Mouse (Mus musculus) midbrain, embryonic 15.5 days (tissue): Measurements from ENCODE around the gene Krtdap. TPM values are rescaled to one million over a fixed set of nuclear protein-coding genes. Genes with fewer than 3 reads are reported as not detected.
A peak's percentile ranks its signal among the peaks of the same experiment; 100 is the strongest.

ENCODE experiments used
- ATAC-seq: fragments of 200-750 bp; cut with Nextera tagmentation; replicated peaks from 2 replicates; pipeline ENCODE4 v1.8.0; 2017; ENCODE audit warnings: moderate TSS enrichment
- H3K27ac ChIP-seq: fragments of 300-500 bp; sonication (generic); 2 replicates; pipeline ENCODE4 v1.5.1; 2015; ENCODE audit warnings: mild to moderate bottlenecking, inconsistent platforms
- H3K27me3 ChIP-seq: fragments of 300-500 bp; sonication (generic); replicated peaks from 2 replicates; pipeline ENCODE4 v1.6.1; 2015; ENCODE audit warnings: inconsistent platforms
- H3K36me3 ChIP-seq: fragments of 300-500 bp; sonication (generic); replicated peaks from 2 replicates; pipeline ENCODE4 v1.6.1; 2015; ENCODE audit warnings: inconsistent platforms
- H3K4me1 ChIP-seq: fragments of 300-500 bp; sonication (generic); 2 replicates; pipeline ENCODE4 v1.6.1; 2015; ENCODE audit warnings: inconsistent platforms
- H3K4me2 ChIP-seq: fragments of 300-500 bp; sonication (generic); 2 replicates; pipeline ENCODE4 v1.6.1; 2015; ENCODE audit warnings: inconsistent platforms, mild to moderate bottlenecking, moderate library complexity
- H3K4me3 ChIP-seq: fragments of 300-500 bp; sonication (generic); 2 replicates; pipeline ENCODE4 v1.5.1; 2015; ENCODE audit warnings: mild to moderate bottlenecking, inconsistent platforms
- H3K9ac ChIP-seq: fragments of 300-500 bp; sonication (generic); 2 replicates; pipeline ENCODE4 v1.6.1; 2015; ENCODE audit warnings: mild to moderate bottlenecking, inconsistent platforms
- H3K9me3 ChIP-seq: fragments of 300-500 bp; sonication (generic); 2 replicates; pipeline ENCODE4 v1.6.1; 2016; ENCODE audit warnings: inconsistent platforms
- WGBS: fragments of 180-500 bp; shearing (Covaris S2); methylation state at CpG from one replicate; pipeline ENCODE4 v1.1.7; 2015; ENCODE audit warnings: mixed read lengths; 5-methylcytosine and 5-hydroxymethylcytosine counted together
- polyA plus RNA-seq: library from polyadenylated mRNA; unstranded; fragments of >200 nt; fragmentation: Nextera tagmentation; extraction: Ambion mirVana; gene quantifications from 2 replicates; pipeline ENCODE4 v1.2.1, GENCODE M21; 2015

Gene Krtdap
- polyA plus RNA-seq, 1 experiment from 2014 or later = 4.4 TPM

DNA sequence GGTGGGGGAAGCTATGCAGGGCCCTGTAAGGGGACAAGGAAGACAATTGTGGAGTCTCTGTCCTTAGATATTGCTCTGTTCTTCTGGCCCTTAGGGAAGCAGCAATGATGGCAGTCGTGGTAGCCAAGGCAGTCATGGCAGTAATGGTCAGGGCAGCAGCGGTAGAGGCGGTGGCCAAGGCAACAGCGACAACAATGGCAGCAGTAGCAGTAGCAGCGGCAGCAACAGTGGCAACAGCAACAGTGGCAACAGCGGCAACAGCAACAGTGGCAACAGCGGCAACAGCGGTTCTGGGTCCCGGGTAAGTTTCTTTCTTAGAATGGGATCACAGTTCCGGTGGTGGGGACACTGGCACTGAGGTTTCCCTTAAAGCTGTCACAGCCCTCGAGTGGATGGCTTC, 22.5 kb upstream of the Krtdap start:
- WGBS = 44% methylated on average over 11 of the region's 11 CpGs
- H3K4me2 ChIP-seq = 0 out of 2 replicates have a peak overlapping the region, but pooled peaks have one; percentile 9
- no peaks in the 10 kb centered on the region for H3K36me3 ChIP-seq
- ATAC-seq = no peak; the same call in 1 of the 2 replicates
- H3K4me3 ChIP-seq = no peak overlapping the region
- no peaks in the 10 kb centered on the region for H3K27me3 ChIP-seq
- H3K9ac ChIP-seq = no peak overlapping the region
- H3K4me1 ChIP-seq = no peaks in the 10 kb centered on the region
- no peak overlapping the region for H3K27ac ChIP-seq
- H3K9me3 ChIP-seq = no peaks in the 10 kb centered on the region

DNA sequence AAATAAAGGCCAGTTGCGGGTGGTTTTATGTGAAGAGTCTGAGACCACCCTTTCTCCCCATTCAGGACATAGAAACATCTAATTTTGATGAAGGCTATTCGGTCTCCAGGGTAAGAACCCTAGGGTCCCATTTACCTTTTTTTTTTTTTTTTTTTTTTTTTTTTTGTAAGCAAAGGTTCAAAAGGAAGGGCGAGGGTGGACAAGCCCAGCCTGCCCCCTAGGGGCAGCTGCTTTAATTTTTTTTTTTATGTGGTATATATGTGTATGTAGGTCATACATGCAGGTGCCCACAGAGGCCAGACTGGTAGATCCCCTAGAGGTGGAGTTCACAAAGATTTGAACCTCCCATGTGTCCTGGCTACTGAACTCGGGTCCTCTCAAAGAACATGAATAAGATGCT, 21.3 kb upstream of the Krtdap start:
- 87% methylated on average over 4 of the region's 4 CpGs for WGBS
- H3K9me3 ChIP-seq = no peaks in the 10 kb centered on the region
- H3K27ac ChIP-seq = no peak overlapping the region
- no peak for ATAC-seq
- no peaks in the 10 kb centered on the region for H3K4me1 ChIP-seq
- no peak overlapping the region for H3K9ac ChIP-seq
- H3K4me3 ChIP-seq = no peak overlapping the region
- no peaks in the 10 kb centered on the region for H3K36me3 ChIP-seq
- H3K4me2 ChIP-seq = no peak overlapping the region
- H3K27me3 ChIP-seq = no peaks in the 10 kb centered on the region

DNA sequence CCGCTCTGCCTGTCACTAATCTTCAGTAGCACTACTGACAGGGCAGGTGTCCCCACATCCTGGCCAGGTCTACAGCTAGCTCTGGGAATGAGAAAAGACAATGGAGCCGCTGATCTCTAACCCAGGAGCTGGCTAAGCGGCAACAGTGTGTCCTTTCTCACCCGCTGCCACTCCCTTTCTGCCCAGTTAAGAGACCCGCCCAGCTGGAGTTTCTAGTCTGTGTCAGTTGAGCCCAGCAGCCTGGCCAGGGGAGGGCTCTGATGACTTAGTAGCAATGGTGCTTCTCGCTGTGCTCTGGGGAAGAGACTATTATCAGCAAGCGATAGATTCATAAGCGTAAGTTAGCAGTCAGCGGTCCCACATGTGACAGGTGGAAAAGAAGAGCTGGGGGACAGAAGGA, 18.5 kb upstream of the Krtdap start:
- Histone ChIP-seq H3K4me2 (no peak overlapping the region), H3K4me3 (no peak overlapping the region), H3K36me3 (no peaks in the 10 kb centered on the region), H3K9ac (no peak overlapping the region), H3K27me3 (no peaks in the 10 kb centered on the region), H3K4me1 (no peaks in the 10 kb centered on the region), H3K9me3 (no peaks in the 10 kb centered on the region), H3K27ac (no peak overlapping the region)
- no peak for ATAC-seq
- 32% methylated on average over 9 of the region's 9 CpGs for WGBS

DNA sequence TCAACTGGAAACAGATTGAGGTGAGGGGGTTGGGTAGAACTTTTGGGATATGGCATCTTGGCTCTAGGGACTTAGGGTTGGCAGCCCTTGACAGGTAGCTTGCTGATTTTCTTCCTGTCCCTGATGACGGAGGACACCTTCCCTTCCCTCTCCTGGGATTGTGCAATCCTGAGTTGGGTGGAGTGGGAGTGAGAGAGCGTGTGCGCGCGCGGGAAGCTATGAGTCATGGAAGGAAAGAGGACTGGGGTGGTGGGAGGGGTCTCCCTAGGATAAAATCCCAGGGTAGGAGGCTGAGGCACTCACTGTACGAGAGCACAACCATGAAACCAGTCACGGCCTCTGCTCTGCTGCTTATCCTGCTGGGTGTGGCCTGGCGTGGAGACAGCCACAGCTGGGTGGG, 11.6 kb upstream of the Krtdap start:
- no peak overlapping the region for H3K27ac ChIP-seq
- ATAC-seq = no peak
- H3K4me2 ChIP-seq = no peak overlapping the region
- no peaks in the 10 kb centered on the region for H3K4me1 ChIP-seq
- H3K4me3 ChIP-seq = no peak overlapping the region
- no peaks in the 10 kb centered on the region for H3K27me3 ChIP-seq
- no peaks in the 10 kb centered on the region for H3K36me3 ChIP-seq
- 90% methylated on average over 9 of the region's 9 CpGs for WGBS
- no peaks in the 10 kb centered on the region for H3K9me3 ChIP-seq
- H3K9ac ChIP-seq = no peak overlapping the region

DNA sequence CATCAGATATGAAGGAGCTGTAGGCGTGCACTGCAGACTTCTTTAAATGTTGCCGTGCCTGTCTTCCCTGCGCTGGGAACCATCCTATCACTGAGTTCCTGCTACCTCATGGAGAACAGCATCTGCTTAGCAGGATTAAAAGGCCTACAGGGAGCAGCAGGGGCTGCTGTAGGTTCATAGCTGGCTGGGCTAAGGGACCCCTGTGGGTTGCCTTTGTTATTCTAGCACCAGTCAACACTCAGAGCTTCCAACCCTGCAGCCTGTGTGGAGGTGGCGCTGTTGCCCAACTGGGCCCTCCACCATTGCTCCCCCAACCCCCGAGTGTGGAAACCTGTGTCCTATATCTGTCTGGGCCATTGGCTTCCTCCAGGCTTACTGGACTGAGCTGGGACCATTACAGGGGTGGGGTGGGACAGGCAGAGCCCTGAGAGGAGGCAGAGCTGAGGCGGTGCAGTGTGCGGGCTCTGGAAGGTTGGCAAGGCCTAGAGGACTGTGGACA, 10.6 kb upstream of the Krtdap start:
- 36% methylated on average over 7 of the region's 7 CpGs for WGBS
- H3K4me1 ChIP-seq = no peaks in the 10 kb centered on the region

DNA sequence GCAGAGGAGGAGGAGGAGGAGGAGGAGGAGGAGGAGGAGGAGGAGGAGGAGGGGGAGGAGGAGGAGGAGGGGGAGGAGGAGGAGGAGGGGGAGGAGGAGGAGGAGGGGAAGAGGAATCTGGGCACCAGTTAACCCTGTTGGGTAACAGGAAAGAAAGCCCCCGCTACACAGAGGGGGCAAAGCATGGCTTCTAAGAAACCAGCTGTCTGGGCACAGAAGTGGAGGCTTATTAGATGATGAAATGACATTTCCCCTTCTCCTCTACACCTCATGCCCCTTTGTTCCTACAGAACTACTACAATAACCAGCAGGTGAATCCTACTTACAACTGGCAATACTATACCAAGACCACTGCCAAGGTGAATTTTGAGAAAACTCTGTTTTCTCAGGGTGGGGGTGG, 9.8 kb upstream of the Krtdap start:
- Histone ChIP-seq H3K4me2 (no peak overlapping the region), H3K27ac (no peak overlapping the region), H3K4me1 (no peaks in the 10 kb centered on the region), H3K9ac (no peak overlapping the region), H3K4me3 (no peak overlapping the region), H3K36me3 (no peaks in the 10 kb centered on the region), H3K27me3 (no peaks in the 10 kb centered on the region), H3K9me3 (no peaks in the 10 kb centered on the region)
- 81% methylated on average over 1 of the region's 1 CpGs for WGBS
- no peak for ATAC-seq

More for the DNA sequence above, 10.6 kb upstream of the Krtdap start:
- Histone ChIP-seq H3K4me2 (no peak overlapping the region), H3K9me3 (no peaks in the 10 kb centered on the region), H3K9ac (no peak overlapping the region), H3K36me3 (no peaks in the 10 kb centered on the region), H3K4me3 (no peak overlapping the region), H3K27ac (no peak overlapping the region), H3K27me3 (no peaks in the 10 kb centered on the region)
- ATAC-seq = no peak

DNA sequence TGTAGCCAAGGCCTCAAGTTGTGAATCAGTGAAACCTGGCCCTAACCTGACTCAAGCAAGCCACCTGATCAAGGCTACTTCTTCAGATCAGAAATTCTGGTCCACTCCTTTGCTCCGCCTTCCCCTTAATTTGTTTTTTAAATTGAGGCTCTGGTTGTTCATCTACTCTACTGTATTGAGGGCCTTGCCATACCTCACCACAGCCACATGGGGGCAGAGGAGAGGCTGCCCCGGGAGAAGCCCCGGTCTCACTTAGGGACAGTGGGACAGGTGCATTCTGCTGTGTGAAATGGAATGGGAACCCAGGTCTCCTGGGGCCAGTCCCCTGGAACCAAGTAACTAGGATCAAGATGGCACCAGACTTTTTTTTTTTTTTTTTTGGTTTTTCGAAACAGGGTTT, 5.9 kb upstream of the Krtdap start:
- Histone ChIP-seq H3K9ac (no peak overlapping the region), H3K27ac (no peak overlapping the region), H3K36me3 (no peaks in the 10 kb centered on the region), H3K27me3 (no peaks in the 10 kb centered on the region), H3K4me1 (peaks cover 8% of the 10 kb centered on the region), H3K4me2 (no peak overlapping the region), H3K9me3 (no peaks in the 10 kb centered on the region), H3K4me3 (no peak overlapping the region)
- no peak for ATAC-seq
- WGBS = 72% methylated on average over 4 of the region's 4 CpGs

DNA sequence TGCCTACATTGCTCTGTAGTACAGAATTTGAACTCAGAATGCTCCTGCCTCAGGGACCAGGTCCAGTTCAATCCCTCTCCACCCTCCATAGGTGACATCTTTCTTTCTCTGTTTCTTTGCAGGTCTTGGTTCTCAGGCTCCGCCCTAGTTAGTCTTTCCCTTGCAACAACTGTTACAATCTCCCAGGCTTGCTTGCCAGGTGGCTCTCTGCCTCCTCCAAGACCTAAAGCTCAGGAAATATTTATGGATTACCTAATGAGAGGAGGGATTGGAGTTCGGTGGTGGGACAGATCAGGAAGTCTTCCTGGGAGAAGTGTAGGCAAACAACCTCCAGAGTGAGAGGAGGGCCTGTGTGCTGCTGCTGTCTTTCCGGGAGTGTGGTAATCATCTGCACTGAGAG, 5.0 kb upstream of the Krtdap start:
- Histone ChIP-seq H3K27me3 (no peaks in the 10 kb centered on the region), H3K4me3 (no peak overlapping the region), H3K4me2 (no peak overlapping the region), H3K4me1 (peaks cover 8% of the 10 kb centered on the region), H3K36me3 (no peaks in the 10 kb centered on the region), H3K27ac (no peak overlapping the region), H3K9ac (no peak overlapping the region), H3K9me3 (no peaks in the 10 kb centered on the region)
- no peak for ATAC-seq
- WGBS = 83% methylated on average over 3 of the region's 3 CpGs

DNA sequence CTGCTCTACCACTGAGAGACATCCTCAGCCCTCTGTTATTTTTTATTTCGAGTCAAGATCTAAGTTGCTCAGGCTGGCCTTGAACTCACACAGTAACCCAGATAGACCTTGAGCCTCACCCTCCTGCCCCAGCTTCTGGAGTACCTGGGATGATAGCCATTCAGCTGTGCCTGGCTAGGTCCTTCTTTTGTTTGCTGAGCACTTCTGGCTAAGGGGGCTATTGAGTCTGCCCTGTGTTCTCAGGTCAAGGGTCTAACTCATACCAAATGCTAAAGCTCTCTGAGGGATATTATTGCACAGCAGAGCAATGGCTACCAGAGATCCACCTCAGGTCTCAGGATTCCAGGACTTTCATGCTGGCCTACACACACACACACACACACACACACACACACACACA, 2.5 kb upstream of the Krtdap start:
- no peaks in the 10 kb centered on the region for H3K27me3 ChIP-seq
- no peak overlapping the region for H3K27ac ChIP-seq
- ATAC-seq = no peak
- no peak overlapping the region for H3K9ac ChIP-seq
- WGBS = 70% methylated on average over 1 of the region's 1 CpGs
- H3K4me3 ChIP-seq = no peak overlapping the region
- no peak overlapping the region for H3K4me2 ChIP-seq
- peaks cover 8% of the 10 kb centered on the region for H3K4me1 ChIP-seq
- H3K9me3 ChIP-seq = no peaks in the 10 kb centered on the region
- no peaks in the 10 kb centered on the region for H3K36me3 ChIP-seq

DNA sequence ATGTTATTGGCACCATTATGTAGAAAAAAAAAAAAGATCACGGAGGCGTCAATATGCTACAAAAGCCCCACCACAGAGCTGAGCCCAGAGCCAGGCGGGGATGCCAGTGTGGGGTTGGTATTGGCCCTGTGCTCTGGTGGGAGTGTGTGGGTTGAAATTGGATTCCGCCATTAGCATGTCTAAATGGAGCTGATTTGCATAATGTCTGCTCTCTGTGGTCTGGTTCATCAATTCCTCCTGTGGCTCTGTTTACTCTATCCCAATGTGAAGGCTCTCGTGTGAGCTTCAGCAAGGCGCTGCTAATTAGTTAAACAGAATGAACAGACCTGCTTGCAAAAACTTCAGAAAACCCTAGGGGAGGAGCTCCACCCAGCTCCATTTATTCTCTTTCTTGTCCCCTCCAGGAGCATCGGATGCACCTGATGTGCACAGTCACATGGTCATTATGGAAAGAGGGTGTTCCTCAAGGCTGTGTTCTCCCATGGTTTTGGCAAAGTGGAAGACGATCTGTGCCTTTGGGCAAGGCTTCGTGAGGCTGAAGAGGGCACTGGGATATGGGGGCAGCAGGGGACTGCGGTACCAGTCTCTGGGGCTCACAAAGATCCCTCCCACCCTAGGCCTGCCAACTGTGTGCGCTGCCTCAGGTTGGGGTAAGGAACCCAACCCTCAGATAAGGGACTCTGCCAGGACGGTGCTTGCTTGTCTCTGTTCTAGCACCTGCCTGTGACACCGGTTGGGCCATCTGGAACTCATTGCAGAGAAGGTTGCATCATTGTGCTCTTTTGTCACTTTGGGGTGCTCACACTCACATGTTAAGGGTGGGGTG, 1.8 kb upstream of the Krtdap start:
- Histone ChIP-seq H3K27ac (no peak overlapping the region), H3K4me1 (peaks cover 8% of the 10 kb centered on the region), H3K9me3 (no peaks in the 10 kb centered on the region), H3K4me3 (no peak overlapping the region), H3K4me2 (no peak overlapping the region), H3K9ac (no peak overlapping the region), H3K36me3 (no peaks in the 10 kb centered on the region), H3K27me3 (no peaks in the 10 kb centered on the region)
- peak; percentile 80 for ATAC-seq
- 59% methylated on average over 13 of the region's 13 CpGs for WGBS

DNA sequence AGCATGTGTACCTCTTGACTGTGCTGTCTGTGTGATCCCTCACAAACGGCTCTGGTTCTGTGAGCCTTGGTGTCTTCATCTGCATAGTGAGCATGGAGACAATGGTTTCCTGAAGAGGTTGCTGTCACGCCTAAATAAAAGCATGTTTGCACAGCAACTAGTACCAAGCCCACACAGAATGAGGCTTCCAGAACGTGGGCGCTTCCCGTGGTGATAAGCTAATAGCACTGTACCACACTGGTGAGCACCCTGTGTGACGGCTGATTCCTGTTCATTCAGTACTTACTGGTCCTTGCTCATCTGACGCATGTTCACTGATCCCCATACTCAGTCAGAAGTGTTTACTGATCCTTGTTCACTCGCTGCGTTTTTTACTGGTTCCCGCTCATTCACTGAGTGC, 2.4 kb downstream of the Krtdap start:
- Histone ChIP-seq H3K9ac (no peak overlapping the region), H3K27ac (no peak overlapping the region), H3K9me3 (no peaks in the 10 kb centered on the region), H3K4me1 (peaks cover 8% of the 10 kb centered on the region), H3K4me2 (no peak overlapping the region), H3K27me3 (no peaks in the 10 kb centered on the region), H3K36me3 (no peaks in the 10 kb centered on the region), H3K4me3 (no peak overlapping the region)
- 77% methylated on average over 10 of the region's 10 CpGs for WGBS
- ATAC-seq = no peak

DNA sequence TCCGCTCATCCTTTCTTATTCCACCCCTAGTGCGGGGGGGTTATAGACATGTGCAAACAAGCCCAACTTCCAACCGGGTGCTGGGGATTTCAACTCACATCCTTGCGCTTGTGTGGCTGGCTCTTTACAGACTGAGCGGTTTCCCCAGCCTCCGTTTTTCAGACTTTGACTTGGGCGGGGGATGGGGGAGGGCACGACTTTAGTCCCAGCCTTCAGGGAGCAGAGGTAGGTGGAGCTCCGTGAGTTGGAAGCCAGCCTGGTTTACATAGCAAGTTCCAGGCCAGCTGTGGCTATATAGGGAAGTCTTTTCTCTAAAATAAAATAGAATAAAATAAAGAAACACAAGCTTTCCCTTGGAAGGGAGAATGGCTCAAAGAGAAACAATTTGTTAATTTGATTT, 4.2 kb downstream of the Krtdap start:
- 26% methylated on average over 9 of the region's 9 CpGs for WGBS
- Histone ChIP-seq H3K36me3 (no peaks in the 10 kb centered on the region), H3K4me3 (no peak overlapping the region), H3K9ac (no peak overlapping the region), H3K27ac (no peak overlapping the region), H3K9me3 (no peaks in the 10 kb centered on the region), H3K4me1 (no peaks in the 10 kb centered on the region), H3K27me3 (no peaks in the 10 kb centered on the region), H3K4me2 (no peak overlapping the region)
- ATAC-seq = no peak

DNA sequence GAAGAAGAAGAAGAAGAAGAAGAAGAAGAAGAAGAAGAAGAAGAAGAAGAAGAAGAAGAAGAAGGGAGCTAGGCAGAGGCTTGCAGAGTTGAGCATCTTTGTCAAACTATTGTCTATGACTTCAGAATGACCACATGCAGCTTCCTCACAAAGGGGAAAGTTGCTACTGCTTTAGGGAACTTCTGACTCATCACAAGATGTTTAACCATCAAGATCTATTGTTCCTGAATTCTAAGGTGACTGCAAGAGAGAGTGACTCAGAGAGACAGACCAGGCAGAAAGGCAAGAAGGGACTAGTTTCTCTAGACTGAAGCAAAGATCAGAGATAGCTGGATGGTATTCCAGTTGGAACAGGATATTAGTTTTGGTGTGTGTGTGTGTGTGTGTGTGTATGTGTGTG, 7.2 kb downstream of the Krtdap start:
- H3K4me1 ChIP-seq = no peaks in the 10 kb centered on the region
- no peak overlapping the region for H3K9ac ChIP-seq
- no peaks in the 10 kb centered on the region for H3K27me3 ChIP-seq
- no peak overlapping the region for H3K27ac ChIP-seq
- H3K9me3 ChIP-seq = no peaks in the 10 kb centered on the region
- H3K4me3 ChIP-seq = no peak overlapping the region
- H3K4me2 ChIP-seq = no peak overlapping the region
- H3K36me3 ChIP-seq = no peaks in the 10 kb centered on the region
- no peak for ATAC-seq
